Mouse (Mus musculus) ES-E14 (cell line): ENCODE measurements around the gene Esyt1. TPM values are rescaled to one million over a fixed set of nuclear protein-coding genes. Genes with fewer than 3 reads are reported as not detected.
"Not testable (repeated sequence)": the region's sequence is repeated elsewhere in the genome, so short reads cannot be mapped to it uniquely, and the experiment has no call there.

ENCODE experiments used
- DNase-seq: peaks from one replicate; pipeline ENCODE4 v3.0.0-alpha.2; 2013; ENCODE audit warnings: low read depth, low spot score
- H3K27ac ChIP-seq: 2 replicates; pipeline ENCODE4 v1.5.1; 2012; ENCODE audit warnings: low read depth, mild to moderate bottlenecking, low read length, moderate library complexity, mixed read lengths; ENCODE audit not compliant: poor library complexity, insufficient read depth, severe bottlenecking
- H3K36me3 ChIP-seq: 2 replicates; pipeline ENCODE4 v1.6.1; 2012; ENCODE audit warnings: mild to moderate bottlenecking, low read length, moderate library complexity, mixed read lengths; ENCODE audit not compliant: control insufficient read depth, poor library complexity, insufficient read depth, severe bottlenecking
- H3K4me1 ChIP-seq, 2 experiments: fragments of 150-350 bp in 1 of 2; sonication (generic) in 1 of 2; 2 replicates each; pipeline ENCODE4 v1.6.1; 2012; ENCODE audit warnings: low read length in 2 of 2, mild to moderate bottlenecking in 1 of 2, mixed read lengths in 1 of 2; ENCODE audit not compliant: control insufficient read depth in 2 of 2, insufficient read depth in 2 of 2, poor library complexity in 1 of 2
- H3K4me3 ChIP-seq, 2 experiments: fragments of 150-350 bp in 1 of 2; sonication (generic) in 1 of 2; 2 replicates each; pipeline ENCODE4 v1.5.1; 2012; ENCODE audit warnings: low read length in 2 of 2, low read depth in 1 of 2, mild to moderate bottlenecking in 1 of 2, mixed read lengths in 1 of 2; ENCODE audit not compliant: insufficient read depth in 1 of 2, poor library complexity in 1 of 2, severe bottlenecking in 1 of 2
- H3K9ac ChIP-seq: 2 replicates; pipeline ENCODE4 v1.6.1; 2012; ENCODE audit warnings: low read depth, mild to moderate bottlenecking, low read length, mixed read lengths; ENCODE audit not compliant: poor library complexity, insufficient read depth, severe bottlenecking
- H3K9me3 ChIP-seq: fragments of 150-350 bp; sonication (generic); 2 replicates; pipeline ENCODE4 v1.6.1; 2012; ENCODE audit warnings: low read depth, mild to moderate bottlenecking, low read length; ENCODE audit not compliant: control insufficient read depth, insufficient read depth
- CHD2 ChIP-seq: IDR thresholded peaks from 2 replicates; pipeline ENCODE4 v1.6.1; 2014; ENCODE audit warnings: mild to moderate bottlenecking, low read depth, low read length, inconsistent platforms
- HCFC1 ChIP-seq: IDR thresholded peaks from 2 replicates; pipeline ENCODE4 v1.6.1; 2012; ENCODE audit warnings: low read length, inconsistent platforms, borderline replicate concordance; ENCODE audit not compliant: insufficient read depth
- MAFK ChIP-seq: IDR thresholded peaks from 2 replicates; pipeline ENCODE4 v1.6.1; 2014; ENCODE audit warnings: mild to moderate bottlenecking, low read depth, low read length, inconsistent platforms; ENCODE audit not compliant: insufficient read depth
- ZC3H11A ChIP-seq: IDR thresholded peaks from 2 replicates; pipeline ENCODE4 v1.6.1; 2012; ENCODE audit warnings: low read depth, mild to moderate bottlenecking, inconsistent platforms, low read length, borderline replicate concordance
- ZNF384 ChIP-seq: IDR thresholded peaks from 2 replicates; pipeline ENCODE4 v1.6.1; 2012; ENCODE audit warnings: low read depth, low read length, inconsistent platforms
- in situ Hi-C, 2 experiments: fragments of 600-800 bp; cut with MboI; formaldehyde crosslinking; loops; one replicate each; pipeline ENCODE4 v1.15.1; 2025; ENCODE audit warnings: low sequenced_read_pairs in 2 of 2, inconsistent platforms in 1 of 2; ENCODE audit not compliant: unreplicated experiment in 2 of 2
- total RNA-seq: library from RNA; depleted of rRNA; stranded (reverse); fragments of 300-350 nt; gene quantifications from 2 replicates; pipeline ENCODE4 v1.2.3, GENCODE M21; 2012

Gene Esyt1
- total RNA-seq, 1 experiment, result 62.7 TPM

- peaks cover 50% of the 10 kb centered on the region for H3K36me3 ChIP-seq
- H3K4me3 ChIP-seq, result peak overlapping the region; percentile 84 to 88; a peak in 3 of 4 replicates
- TF ChIP-seq ZNF384 (no peak), CHD2 (no peak), MAFK (no peak), ZC3H11A (no peak), HCFC1 (no peak)
- peaks cover 0 to 3% of the 10 kb centered on the region in 2 experiments; a peak in 2 of 4 replicates for H3K4me1 ChIP-seq
- no peak for DNase-seq
- peak overlapping the region; percentile 68 for H3K9ac ChIP-seq
- no peak overlapping the region; the same call in 1 of the 2 replicates for H3K27ac ChIP-seq
- H3K9me3 ChIP-seq, result no peaks in the 10 kb centered on the region
- in situ Hi-C loops, result no loop called here
Observed at GRCm38 (mm10) chr10:128563544-128563943, 37.9 kb upstream of the Esyt1 start.

GRCm38 (mm10) chr10:128556963-128557362 lies 31.3 kb upstream of the Esyt1 start:
- peaks cover 42% of the 10 kb centered on the region for H3K36me3 ChIP-seq
- no peaks in the 10 kb centered on the region for H3K9me3 ChIP-seq
- no peaks in the 10 kb centered on the region for H3K4me1 ChIP-seq
- TF ChIP-seq ZNF384 (no peak), MAFK (no peak), CHD2 (no peak), HCFC1 (no peak), ZC3H11A (no peak)
- no peak overlapping the region for H3K27ac ChIP-seq
- no peak for DNase-seq
- no peak overlapping the region for H3K9ac ChIP-seq
- in situ Hi-C loops, result no loop called here
- no peak overlapping the region for H3K4me3 ChIP-seq

- Histone ChIP-seq H3K4me1 (no peaks in the 10 kb centered on the region), H3K4me3 (no peak overlapping the region), H3K27ac (no peak overlapping the region), H3K36me3 (peaks cover 35% of the 10 kb centered on the region), H3K9ac (no peak overlapping the region), H3K9me3 (no peaks in the 10 kb centered on the region)
- no peak for TF ChIP-seq HCFC1
- TF ChIP-seq ZC3H11A, result no peak
- TF ChIP-seq CHD2, result no peak
- no peak for TF ChIP-seq MAFK
- no peak for TF ChIP-seq ZNF384
- in situ Hi-C loops, result no loop called here
- no peak for DNase-seq
Observed at GRCm38 (mm10) chr10:128556286-128556685, 30.6 kb upstream of the Esyt1 start.

- DNase-seq, H3K4me3 ChIP-seq, H3K9me3 ChIP-seq, H3K27ac ChIP-seq, in situ Hi-C loops, H3K9ac ChIP-seq, H3K4me1 ChIP-seq: not testable (repeated sequence)
- peaks cover 30% of the 10 kb centered on the region for H3K36me3 ChIP-seq
- TF ChIP-seq ZNF384, result 0 out of 2 replicates have a peak, but pooled peaks have one; percentile 44
Observed at GRCm38 (mm10) chr10:128555567-128555966, 29.9 kb upstream of the Esyt1 start.

- in situ Hi-C loops, H3K27ac ChIP-seq, H3K9ac ChIP-seq, H3K4me1 ChIP-seq, DNase-seq, H3K4me3 ChIP-seq, H3K9me3 ChIP-seq: not testable (repeated sequence)
- peaks cover 11% of the 10 kb centered on the region for H3K36me3 ChIP-seq
Observed at GRCm38 (mm10) chr10:128550144-128550823, 24.6 kb upstream of the Esyt1 start.

GRCm38 (mm10) chr10:128549682-128550057 lies 24.0 kb upstream of the Esyt1 start:
- in situ Hi-C loops, H3K27ac ChIP-seq, H3K9me3 ChIP-seq, DNase-seq, H3K4me3 ChIP-seq: not testable (repeated sequence)
- H3K4me1 ChIP-seq, result peaks cover 0 to 12% of the 10 kb centered on the region in 2 experiments; a peak in 1 of 4 replicates
- H3K36me3 ChIP-seq, result peaks cover 17% of the 10 kb centered on the region
- H3K9ac ChIP-seq, result peak overlapping the region; percentile 13; the same call in 1 of the 2 replicates
